Comparison of ENCODE assay signal across 16 mouse cellular contexts in the genomic region with DNA sequence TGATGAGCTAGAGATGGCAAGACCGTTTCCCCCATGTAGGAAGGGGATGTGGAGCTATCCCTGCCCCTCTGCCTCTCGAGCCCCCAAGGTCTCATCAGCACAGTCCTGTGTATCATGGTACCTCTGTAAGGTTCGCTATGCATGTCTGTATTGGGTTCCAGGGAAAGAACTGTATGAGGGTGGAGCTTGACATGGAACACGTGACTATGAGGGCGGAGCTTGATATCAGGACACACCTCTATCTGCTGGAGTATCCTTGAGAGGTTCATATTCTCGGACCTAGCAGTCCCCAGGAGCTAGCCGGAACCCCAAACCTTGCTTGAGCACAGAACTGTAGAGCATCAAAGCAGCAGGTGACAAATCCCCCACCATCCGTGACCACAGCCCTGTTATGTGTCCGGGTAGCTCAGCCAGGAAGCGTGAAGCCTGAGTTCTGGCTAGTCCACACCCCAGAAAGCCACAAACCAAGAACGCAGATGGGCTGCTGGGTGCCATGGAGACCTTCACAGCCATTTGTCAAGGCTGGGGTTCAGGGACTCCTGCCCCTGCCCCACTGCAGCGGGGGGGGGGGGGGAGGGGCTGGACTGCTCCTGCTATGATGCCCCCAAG.
DNase-seq lines count a peak whose midpoint lies in the region; ATAC-seq and TF ChIP-seq lines count a peak whose summit lies in the region.
"Had no signal": no experiment of that assay in that cellular context is flagged by ENCODE, and none has a peak within 500 bp of the region (broad histone marks: within the 10 kb centered on the region; RNA-seq: fewer than 3 reads in every experiment).

No protein-coding gene starts in this region.

- no peak overlapping the region for H3K4me2 ChIP-seq in hindbrain, embryonic 14.5 days (replicated peaks)
- no peak overlapping the region for H3K4me2 ChIP-seq in hindbrain, embryonic 12.5 days (replicated peaks)
- no peak overlapping the region for H3K4me2 ChIP-seq in liver, embryonic 11.5 days
- H3K4me2 ChIP-seq in forebrain, embryonic 14.5 days (ENCODE audit: low read length), result no peak overlapping the region
- H3K4me2 ChIP-seq: forebrain, embryonic 12.5 days had no signal

- TF ChIP-seq CTCF in thymus, adult 2 months (IDR thresholded peaks at IDR 0.05; ENCODE audit: borderline replicate concordance, control insufficient read depth, extremely low read depth, insufficient read depth, low read length, poor library complexity), result no peak

- no peak for TF ChIP-seq POLR2A in thymus, adult 2 months (IDR thresholded peaks at IDR 0.05; ENCODE audit: control insufficient read depth, extremely low read depth, insufficient read depth, low read length, poor library complexity)

- H3K9me3 ChIP-seq in hindbrain, embryonic 14.5 days (ENCODE audit: control insufficient read depth, low read length), result no peaks in the 10 kb centered on the region
- no peaks in the 10 kb centered on the region for H3K9me3 ChIP-seq in hindbrain, embryonic 12.5 days (replicated peaks)
- H3K9me3 ChIP-seq in liver, embryonic 11.5 days (ENCODE audit: control insufficient read depth, low read length), result no peaks in the 10 kb centered on the region
- H3K9me3 ChIP-seq in forebrain, embryonic 14.5 days (replicated peaks; ENCODE audit: control insufficient read depth, low read length), result no peaks in the 10 kb centered on the region
- H3K9me3 ChIP-seq: forebrain, embryonic 12.5 days had no signal

- H3K4me3 ChIP-seq in hindbrain, embryonic 14.5 days (replicated peaks; ENCODE audit: low read length), result no peak overlapping the region
- no peak overlapping the region for H3K4me3 ChIP-seq in hindbrain, embryonic 12.5 days
- no peak overlapping the region for H3K4me3 ChIP-seq in thymus, adult 2 months (ENCODE audit: control insufficient read depth, insufficient read depth, low read length)
- H3K4me3 ChIP-seq in liver, embryonic 11.5 days (ENCODE audit: low read depth, low read length), result no peak overlapping the region
- H3K4me3 ChIP-seq in forebrain, embryonic 14.5 days (ENCODE audit: low read depth, low read length), result no peak overlapping the region
- H3K4me3 ChIP-seq: forebrain, embryonic 12.5 days; left cerebral cortex, adult 2 months had no signal

- H3K9ac ChIP-seq in hindbrain, embryonic 14.5 days, result no peak overlapping the region
- H3K9ac ChIP-seq in hindbrain, embryonic 12.5 days, result no peak overlapping the region
- H3K9ac ChIP-seq in liver, embryonic 11.5 days (ENCODE audit: low read depth, low read length), result no peak overlapping the region
- H3K9ac ChIP-seq in forebrain, embryonic 14.5 days (ENCODE audit: low read length), result no peak overlapping the region
- H3K9ac ChIP-seq: forebrain, embryonic 12.5 days had no signal

- no peaks in the 10 kb centered on the region for H3K36me3 ChIP-seq in hindbrain, embryonic 14.5 days (replicated peaks; ENCODE audit: control insufficient read depth, insufficient read depth)
- no peaks in the 10 kb centered on the region for H3K36me3 ChIP-seq in hindbrain, embryonic 12.5 days
- no peaks in the 10 kb centered on the region for H3K36me3 ChIP-seq in thymus, adult 2 months (ENCODE audit: control insufficient read depth, insufficient read depth, low read length)
- H3K36me3 ChIP-seq in liver, embryonic 11.5 days (ENCODE audit: control insufficient read depth, insufficient read depth, low read length), result no peaks in the 10 kb centered on the region
- no peaks in the 10 kb centered on the region for H3K36me3 ChIP-seq in forebrain, embryonic 14.5 days (ENCODE audit: control insufficient read depth, insufficient read depth, low read length)
- H3K36me3 ChIP-seq: forebrain, embryonic 12.5 days; G1E had no signal

- no peaks in the 10 kb centered on the region for H3K27me3 ChIP-seq in hindbrain, embryonic 14.5 days (ENCODE audit: control insufficient read depth, insufficient read depth, low read length)
- H3K27me3 ChIP-seq in hindbrain, embryonic 12.5 days, result no peaks in the 10 kb centered on the region
- no peaks in the 10 kb centered on the region for H3K27me3 ChIP-seq in thymus, adult 2 months (ENCODE audit: control insufficient read depth, insufficient read depth, low read length)
- no peaks in the 10 kb centered on the region for H3K27me3 ChIP-seq in liver, embryonic 11.5 days (replicated peaks; ENCODE audit: control insufficient read depth, insufficient read depth, low read length)
- H3K27me3 ChIP-seq in forebrain, embryonic 14.5 days (replicated peaks; ENCODE audit: control insufficient read depth, insufficient read depth, low read length), result no peaks in the 10 kb centered on the region
- H3K27me3 ChIP-seq: forebrain, embryonic 12.5 days had no signal

- H3K4me1 ChIP-seq in hindbrain, embryonic 14.5 days (replicated peaks; ENCODE audit: control insufficient read depth, insufficient read depth, low read length), result peaks cover 20% of the 10 kb centered on the region
- peaks cover 19% of the 10 kb centered on the region for H3K4me1 ChIP-seq in hindbrain, embryonic 12.5 days
- no peaks in the 10 kb centered on the region; the same call in 1 of the 2 replicates for H3K4me1 ChIP-seq in thymus, adult 2 months (replicated peaks; ENCODE audit: control insufficient read depth, insufficient read depth, low read length)
- H3K4me1 ChIP-seq in liver, embryonic 11.5 days (replicated peaks; ENCODE audit: control insufficient read depth, insufficient read depth, low read length), result peaks cover 13% of the 10 kb centered on the region; the same call in 1 of the 2 replicates
- H3K4me1 ChIP-seq in forebrain, embryonic 14.5 days (ENCODE audit: control insufficient read depth, insufficient read depth, low read length), result peaks cover 10% of the 10 kb centered on the region; the same call in 1 of the 2 replicates

- DNase-seq in hindbrain, embryonic 14.5 days (ENCODE audit: low spot score), result no peak
- DNase-seq in thymus, adult 2 months, result peak; percentile 6
- no peak for DNase-seq in thymus, postnatal 4 days
- no peak for DNase-seq in liver, embryonic 11.5 days (ENCODE audit: low spot score)
- DNase-seq in natural killer cell, adult 2 months (ENCODE audit: low spot score in 2 of 2), result peak; percentile 6 to 8
- no peak for DNase-seq in forebrain, embryonic 14.5 days (ENCODE audit: low spot score)
- DNase-seq: adrenal gland, postnatal 36 days; gastrocnemius, postnatal 25 days; kidney, postnatal 36 days; right cerebral cortex, postnatal 25 days had no signal

- peak overlapping the region; percentile 66; the same call in 1 of the 2 replicates for H3K27ac ChIP-seq in hindbrain, embryonic 14.5 days
- H3K27ac ChIP-seq in hindbrain, embryonic 12.5 days, result no peak overlapping the region
- H3K27ac ChIP-seq in thymus, adult 2 months (ENCODE audit: control insufficient read depth, insufficient read depth, low read length), result no peak overlapping the region
- H3K27ac ChIP-seq in liver, embryonic 11.5 days (ENCODE audit: low read depth, low read length), result no peak overlapping the region
- no peak overlapping the region for H3K27ac ChIP-seq in forebrain, embryonic 14.5 days (ENCODE audit: low read depth, low read length)
- H3K27ac ChIP-seq: forebrain, embryonic 12.5 days; left cerebral cortex, adult 2 months had no signal

- WGBS in hindbrain, embryonic 14.5 days, result 75% methylated on average over 12 of the region's 12 CpGs
- 76% methylated on average over 11 of the region's 12 CpGs for WGBS in hindbrain, embryonic 12.5 days
- WGBS in thymus, adult 2 months, result 25% methylated on average over 12 of the region's 12 CpGs
- 74% methylated on average over 12 of the region's 12 CpGs for WGBS in liver, embryonic 11.5 days
- 82% methylated on average over 12 of the region's 12 CpGs for WGBS in forebrain, embryonic 14.5 days

- ATAC-seq in hindbrain, embryonic 14.5 days (ENCODE audit: low FRiP score), result no peak
- ATAC-seq in hindbrain, embryonic 12.5 days (ENCODE audit: low FRiP score), result no peak; the same call in 1 of the 2 replicates
- 0 out of 2 replicates have a peak, but pooled peaks have one; percentile 24 for ATAC-seq in liver, embryonic 11.5 days (replicated peaks; ENCODE audit: low FRiP score)
- no peak for ATAC-seq in activated CD4-positive, CD25-positive, alpha-beta regulatory T cell, adult 4 months
- ATAC-seq in forebrain, embryonic 14.5 days, result no peak
- ATAC-seq: intestine, embryonic 16.5 days had no signal

Comparison
In these comparisons a context has a peak if more than half of its experiments do, and no peak if none do; other contexts are left out.
1. DNase-seq: peak in thymus, adult 2 months (single experiment) and natural killer cell, adult 2 months (2 of 2); none in hindbrain, embryonic 14.5 days (single experiment), thymus, postnatal 4 days (single experiment), liver, embryonic 11.5 days (single experiment) and forebrain, embryonic 14.5 days (single experiment).